Mouse (Mus musculus) myocyte (in vitro differentiated cells): ENCODE data around the gene Vegfb. TPM values are rescaled to one million over a fixed set of nuclear protein-coding genes. Genes with fewer than 3 reads are reported as not detected.
"Not testable (repeated sequence)": the region's sequence is repeated elsewhere in the genome, so short reads cannot be mapped to it uniquely, and the experiment has no call there.

Experiments
- H3K27me3 ChIP-seq: one replicate; pipeline ENCODE4 v1.6.1; 2011; ENCODE audit not compliant: control insufficient read depth, insufficient read depth, insufficient read length
- H3K36me3 ChIP-seq: one replicate; pipeline ENCODE4 v1.6.1; 2011; ENCODE audit not compliant: control insufficient read depth, insufficient read depth
- H3K4me2 ChIP-seq: one replicate; pipeline ENCODE4 v1.6.1; 2011; ENCODE audit warnings: low read depth, control low read depth
- H3K4me3 ChIP-seq: one replicate; pipeline ENCODE4 v1.5.1; 2011; ENCODE audit warnings: mild to moderate bottlenecking, control low read depth, moderate library complexity
- H3K79me2 ChIP-seq: one replicate; pipeline ENCODE4 v1.6.1; 2011; ENCODE audit not compliant: control insufficient read depth, insufficient read depth
- H3ac ChIP-seq: one replicate; pipeline ENCODE4 v1.6.1; 2011; ENCODE audit not compliant: control insufficient read depth, insufficient read length
- CEBPB ChIP-seq: IDR thresholded peaks from 2 replicates; pipeline ENCODE4 v1.6.1; 2011; ENCODE audit warnings: mild to moderate bottlenecking, moderate library complexity; ENCODE audit not compliant: poor library complexity, insufficient read depth, severe bottlenecking
- E2F4 ChIP-seq: IDR thresholded peaks from one replicate; pipeline ENCODE4 v1.6.1; 2011; ENCODE audit warnings: mild to moderate bottlenecking, control low read depth, moderate library complexity; ENCODE audit not compliant: insufficient read depth
- MAX ChIP-seq: IDR thresholded peaks from one replicate; pipeline ENCODE4 v1.6.1; 2011; ENCODE audit warnings: low read depth, mild to moderate bottlenecking, control low read depth
- MYOD1 ChIP-seq, 3 experiments: IDR thresholded peaks; one replicate each; pipeline ENCODE4 v1.6.1; 2011; ENCODE audit warnings: control low read depth in 2 of 3, low read depth in 2 of 3, mild to moderate bottlenecking in 2 of 3, moderate library complexity in 1 of 3; ENCODE audit not compliant: insufficient read length in 2 of 3, control insufficient read depth in 1 of 3
- MYOG ChIP-seq, 3 experiments: IDR thresholded peaks; one replicate each; pipeline ENCODE4 v1.6.1; 2011; ENCODE audit warnings: control low read depth in 2 of 3, low read depth in 2 of 3, mild to moderate bottlenecking in 2 of 3; ENCODE audit not compliant: insufficient read length in 2 of 3, control insufficient read depth in 1 of 3, insufficient read depth in 1 of 3
- POLR2A ChIP-seq: IDR thresholded peaks from one replicate; pipeline ENCODE4 v1.6.1; 2011; ENCODE audit warnings: low read depth, mild to moderate bottlenecking, control low read depth, moderate library complexity; ENCODE audit not compliant: insufficient read length
- POLR2AphosphoS2 ChIP-seq: IDR thresholded peaks from one replicate; pipeline ENCODE4 v1.6.1; 2011; ENCODE audit warnings: low read depth, control low read depth; ENCODE audit not compliant: insufficient read length
- REST ChIP-seq: IDR thresholded peaks from one replicate; pipeline ENCODE4 v1.6.1; 2011; ENCODE audit warnings: mild to moderate bottlenecking, control low read depth, moderate library complexity; ENCODE audit not compliant: insufficient read depth, insufficient read length
- SRF ChIP-seq: IDR thresholded peaks from one replicate; pipeline ENCODE4 v1.6.1; 2011; ENCODE audit warnings: low read depth; ENCODE audit not compliant: control insufficient read depth, insufficient read length
- TCF12 ChIP-seq: IDR thresholded peaks from one replicate; pipeline ENCODE4 v1.6.1; 2011; ENCODE audit warnings: mild to moderate bottlenecking, control low read depth; ENCODE audit not compliant: poor library complexity, insufficient read depth, severe bottlenecking
- TCF3 ChIP-seq: IDR thresholded peaks from one replicate; pipeline ENCODE4 v1.6.1; 2011; ENCODE audit warnings: low read depth, control low read depth; ENCODE audit not compliant: insufficient read length
- USF1 ChIP-seq: IDR thresholded peaks from one replicate; pipeline ENCODE4 v1.6.1; 2011; ENCODE audit warnings: low read depth, mild to moderate bottlenecking, control low read depth, moderate library complexity
- polyA plus RNA-seq: library from polyadenylated mRNA; unstranded; fragments of >200 nt; fragmentation: generic; extraction: Trizol; gene quantifications from one replicate; pipeline ENCODE4 v1.2.1, GENCODE M21; 2012; ENCODE audit warnings: missing spikeins

The Vegfb gene
- polyA plus RNA-seq, 1 experiment: 49.2 TPM

- H3K4me3 ChIP-seq: peak within 1 kb of the TSS; percentile 71
- H3K4me2 ChIP-seq: peak within 1 kb of the TSS; percentile 93
- no peaks in the 10 kb centered on the region for H3K36me3 ChIP-seq
- H3K79me2 ChIP-seq: no peaks in the 10 kb centered on the region
- TF ChIP-seq E2F4 (peak; percentile 80), MYOG (IDR thresholded peaks at IDR 0.05; ENCODE audit: control insufficient read depth in 1 of 3, insufficient read depth in 1 of 3, insufficient read length in 2 of 3, low read depth in 2 of 3) (peak in 1 of 3 experiments; percentile 41), POLR2A (peak; percentile 57), REST (no peak), USF1 (no peak), SRF (peak; percentile 65), TCF12 (no peak), POLR2AphosphoS2 (peak; percentile 59), MYOD1 (IDR thresholded peaks at IDR 0.05; ENCODE audit: control insufficient read depth in 1 of 3, insufficient read length in 2 of 3, low read depth in 2 of 3) (peak in 1 of 3 experiments; percentile 19)
- peak within 1 kb of the TSS; percentile 13 for H3ac ChIP-seq
- H3K27me3 ChIP-seq: no peaks in the 10 kb centered on the region
Measured at GRCm38 (mm10) chr19:6992011-6992858, 4.8 kb upstream of the Vegfb start, which contains the start of gene Dnajc4. TSS of gene Dnajc4 (minus strand) at chr19:6992572.

GRCm38 (mm10) chr19:6991166-6991565 lies 3.7 kb upstream of the Vegfb start:
- H3K27me3 ChIP-seq, H3K36me3 ChIP-seq, H3K4me2 ChIP-seq, H3ac ChIP-seq, H3K79me2 ChIP-seq: not testable (repeated sequence)
- H3K4me3 ChIP-seq: peak overlapping the region; percentile 71

GRCm38 (mm10) chr19:6990712-6991111 lies 3.3 kb upstream of the Vegfb start:
- no peaks in the 10 kb centered on the region for H3K27me3 ChIP-seq
- H3K4me2 ChIP-seq: no peak overlapping the region
- TF ChIP-seq REST: no peak
- TF ChIP-seq E2F4: no peak
- no peak for TF ChIP-seq CEBPB
- TF ChIP-seq POLR2A: no peak
- TF ChIP-seq TCF3: no peak
- TF ChIP-seq MYOG (IDR thresholded peaks at IDR 0.05; ENCODE audit: control insufficient read depth in 1 of 3, insufficient read depth in 1 of 3, insufficient read length in 2 of 3, low read depth in 2 of 3): no peak
- no peak for TF ChIP-seq SRF
- TF ChIP-seq POLR2AphosphoS2: no peak
- TF ChIP-seq TCF12: no peak
- no peak for TF ChIP-seq MYOD1 (IDR thresholded peaks at IDR 0.05; ENCODE audit: control insufficient read depth in 1 of 3, insufficient read length in 2 of 3, low read depth in 2 of 3)
- TF ChIP-seq MAX: no peak
- no peak for TF ChIP-seq USF1
- no peaks in the 10 kb centered on the region for H3K36me3 ChIP-seq
- no peak overlapping the region for H3ac ChIP-seq
- no peaks in the 10 kb centered on the region for H3K79me2 ChIP-seq
- H3K4me3 ChIP-seq: no peak overlapping the region

GRCm38 (mm10) chr19:6989251-6989650 lies 1.8 kb upstream of the Vegfb start:
- Histone ChIP-seq H3K36me3 (peaks cover under 1% of the 10 kb centered on the region), H3ac (no peak overlapping the region), H3K4me2 (no peak overlapping the region), H3K27me3 (no peaks in the 10 kb centered on the region), H3K4me3 (no peak overlapping the region), H3K79me2 (no peaks in the 10 kb centered on the region)
- no peak for TF ChIP-seq POLR2AphosphoS2
- no peak for TF ChIP-seq TCF12
- TF ChIP-seq MYOD1 (IDR thresholded peaks at IDR 0.05; ENCODE audit: control insufficient read depth in 1 of 3, insufficient read length in 2 of 3, low read depth in 2 of 3): no peak
- no peak for TF ChIP-seq MAX
- TF ChIP-seq MYOG (IDR thresholded peaks at IDR 0.05; ENCODE audit: control insufficient read depth in 1 of 3, insufficient read depth in 1 of 3, insufficient read length in 2 of 3, low read depth in 2 of 3): no peak
- no peak for TF ChIP-seq SRF
- no peak for TF ChIP-seq CEBPB
- no peak for TF ChIP-seq REST
- TF ChIP-seq POLR2A: no peak

GRCm38 (mm10) chr19:6987904-6988285 lies 444 bp upstream of the Vegfb start:
- Histone ChIP-seq H3K79me2 (no peaks in the 10 kb centered on the region), H3K4me3 (peak overlapping the region; percentile 54), H3ac (peak overlapping the region; percentile 74), H3K27me3 (no peaks in the 10 kb centered on the region), H3K4me2 (peak overlapping the region; percentile 90), H3K36me3 (peaks cover 8% of the 10 kb centered on the region)
- TF ChIP-seq MAX (no peak), E2F4 (no peak), TCF3 (no peak), USF1 (no peak), TCF12 (no peak), CEBPB (no peak), POLR2A (no peak), POLR2AphosphoS2 (no peak), MYOG (IDR thresholded peaks at IDR 0.05; ENCODE audit: control insufficient read depth in 1 of 3, insufficient read depth in 1 of 3, insufficient read length in 2 of 3, low read depth in 2 of 3) (no peak)
